Mouse (Mus musculus) layer of hippocampus, adult 18-20 months (tissue): ENCODE measurements around the gene Hist1h2ad. TPM values are rescaled to one million over a fixed set of nuclear protein-coding genes. Genes with fewer than 3 reads are reported as not detected.

Experiments
- DNase-seq, 2 experiments: peaks; one replicate each; pipeline ENCODE4 v3.0.0; 2022; ENCODE audit warnings: low spot score in 2 of 2
- microRNA-seq, 2 experiments: library from miRNA; unstranded; fragments of <30 nt; microRNA quantifications; one replicate each; pipeline ENCODE4 v1.2.0; 2021
- total RNA-seq, 2 experiments: library from RNA; stranded (reverse); gene quantifications; 2 replicates each; pipeline ENCODE4 v1.2.3; 2021

Hist1h2ad gene
- total RNA-seq, 2 experiments from 2014 or later = 3.8 to 7.1 TPM

GRCm38 (mm10) chr13:23620056-23620732 is 46.0 kb downstream of the Hist1h2ad start:
- DNase-seq = no peak

GRCm38 (mm10) chr13:23620733-23621531 is 46.8 kb downstream of the Hist1h2ad start, which contains the start of gene Hist1h2be:
Gene Hist1h2be (minus strand): TSS chr13:23621124.
- peak; percentile 57 to 88 for DNase-seq

- peak; percentile 47 to 81 for DNase-seq
Observed at GRCm38 (mm10) chr13:23621532-23622174, 47.5 kb downstream of the Hist1h2ad start.

- peak; percentile 77 to 86 for DNase-seq
Observed at GRCm38 (mm10) chr13:23622175-23622671, 48.0 kb downstream of the Hist1h2ad start, which contains the start of gene Hist1h1e. Gene Hist1h1e (minus strand): TSS chr13:23622558.

GRCm38 (mm10) chr13:23622861-23623450 is 48.8 kb downstream of the Hist1h2ad start:
- no peak for DNase-seq

Small RNA genes within 50 kb of the gene (microRNA-seq; reads per million reads assigned to microRNA genes)
- 0 reads per million in 2 experiments for gene Gm44297
- 0 reads per million in 2 experiments for gene Gm44359
- gene Gm44394 = 0 reads per million in 2 experiments

Other genes with a start within 250 kb of the Hist1h2ad start
- gene Zfp322a, start 205.2 kb upstream of the Hist1h2ad start, total RNA-seq = 10 to 100 TPM; 30.8 to 31.6 TPM
- 1 to 10 TPM; 8.8 to 9.5 TPM for gene Abt1, start 150.5 kb upstream of the Hist1h2ad start, total RNA-seq
- not detected for gene Btn1a1, start 108.5 kb upstream of the Hist1h2ad start, total RNA-seq
- gene Btn2a2, start 85.5 kb upstream of the Hist1h2ad start, total RNA-seq = 1 to 10 TPM in 1 of 2 experiments, under 1 TPM in 1; 0.91 to 1.4 TPM
- gene Hist1h4h, start 43.3 kb upstream of the Hist1h2ad start, total RNA-seq = 100 to 1,000 TPM; 331 to 357 TPM
- gene Hist1h2af, start 40.5 kb upstream of the Hist1h2ad start, total RNA-seq = 1 to 10 TPM in 1 of 2 experiments, not detected in 1; 3.0 TPM
- gene Hist1h3g, start 39.0 kb upstream of the Hist1h2ad start, total RNA-seq = 1 to 10 TPM; 2.1 to 4.9 TPM
- under 1 TPM; 0.43 to 0.54 TPM for gene Hist1h2bh, start 31.0 kb upstream of the Hist1h2ad start, total RNA-seq
- gene Hist1h3f, start 30.3 kb upstream of the Hist1h2ad start, total RNA-seq = 10 to 100 TPM; 15.1 to 16.5 TPM
- 100 to 1,000 TPM; 135 to 161 TPM for gene Hist1h4f, start 22.7 kb upstream of the Hist1h2ad start, total RNA-seq
- gene Hist1h1d, start 21.1 kb upstream of the Hist1h2ad start, total RNA-seq = 1 to 10 TPM; 3.1 to 4.0 TPM
- 10 to 100 TPM; 39.8 to 44.6 TPM for gene Hist1h3e, start 12.0 kb upstream of the Hist1h2ad start, total RNA-seq
- gene Hist1h2ae, start 3.2 kb upstream of the Hist1h2ad start, total RNA-seq = 1 to 10 TPM; 3.9 to 8.2 TPM
- 10 to 100 TPM; 58.3 to 66.2 TPM for gene Hist1h2bg, start 3.0 kb upstream of the Hist1h2ad start, total RNA-seq
- gene Hist1h2bf, start 185 bp upstream of the Hist1h2ad start, total RNA-seq = 10 to 100 TPM; 24.1 to 24.2 TPM
- gene Hist1h3d, start 1.4 kb downstream of the Hist1h2ad start, total RNA-seq = 10 to 100 TPM; 11.8 to 13.6 TPM
- gene Hist1h4d, start 7.2 kb downstream of the Hist1h2ad start, total RNA-seq = 100 to 1,000 TPM; 152 to 153 TPM
- 10 to 100 TPM; 10.2 to 11.3 TPM for gene Hist1h2be, start 46.7 kb downstream of the Hist1h2ad start, total RNA-seq
- gene Hist1h1e, start 48.2 kb downstream of the Hist1h2ad start, total RNA-seq = 10 to 100 TPM; 41.8 to 45.0 TPM
- 1 to 10 TPM; 2.3 to 3.4 TPM for gene Hist1h2ac, start 109.6 kb downstream of the Hist1h2ad start, total RNA-seq
- 10 to 100 TPM; 53.5 to 63.1 TPM for gene Hist1h2bc, start 109.8 kb downstream of the Hist1h2ad start, total RNA-seq
- gene Hist1h1t, start 121.4 kb downstream of the Hist1h2ad start, total RNA-seq = not detected
- gene Hist1h4c, start 124.1 kb downstream of the Hist1h2ad start, total RNA-seq = 100 to 1,000 TPM; 104 to 112 TPM
- gene Hfe, start 136.5 kb downstream of the Hist1h2ad start, total RNA-seq = 1 to 10 TPM; 4.1 to 4.2 TPM
- gene Hist1h1c, start 164.4 kb downstream of the Hist1h2ad start, total RNA-seq = 10 to 100 TPM; 47.0 to 47.3 TPM
- gene Hist1h3c, start 171.2 kb downstream of the Hist1h2ad start, total RNA-seq = under 1 TPM; 0.62 to 0.63 TPM
- gene Hist1h2bb, start 172.4 kb downstream of the Hist1h2ad start, total RNA-seq = 10 to 100 TPM; 15.7 to 19.5 TPM
- 10 to 100 TPM; 28.1 to 35.2 TPM for gene Hist1h2ab, start 176.7 kb downstream of the Hist1h2ad start, total RNA-seq
- 1 to 10 TPM; 7.6 to 9.4 TPM for gene Hist1h3b, start 177.9 kb downstream of the Hist1h2ad start, total RNA-seq
- gene Hist1h4b, start 182.6 kb downstream of the Hist1h2ad start, total RNA-seq = 10 to 100 TPM; 73.0 to 74.7 TPM
- gene Hist1h4a, start 186.8 kb downstream of the Hist1h2ad start, total RNA-seq = 10 to 100 TPM; 42.9 to 49.4 TPM
- gene Hist1h3a, start 188.0 kb downstream of the Hist1h2ad start, total RNA-seq = 10 to 100 TPM; 27.5 to 33.9 TPM
- 10 to 100 TPM; 15.7 to 16.5 TPM for gene Hist1h1a, start 189.3 kb downstream of the Hist1h2ad start, total RNA-seq
- gene Trim38, start 195.5 kb downstream of the Hist1h2ad start, total RNA-seq = not detected
- gene Slc17a2, start 232.6 kb downstream of the Hist1h2ad start, total RNA-seq = not detected